Mouse (Mus musculus) testis, postnatal 10 days (tissue): Measurements from ENCODE around the gene Clptm1.
"Not testable (repeated sequence)": the region's sequence is repeated elsewhere in the genome, so short reads cannot be mapped to it uniquely, and the experiment has no call there.

Experiments
- DNase-seq: peaks from one replicate; pipeline ENCODE4 v3.0.0; 2021; ENCODE audit warnings: low spot score

Gene Clptm1

GRCm38 (mm10) chr7:19609641-19610332 is 55.0 kb downstream of the Clptm1 start:
- no peak for DNase-seq

GRCm38 (mm10) chr7:19607291-19607690 is 57.5 kb downstream of the Clptm1 start:
- no peak for DNase-seq

GRCm38 (mm10) chr7:19604606-19605214 is 60.1 kb downstream of the Clptm1 start:
- not testable (repeated sequence) for DNase-seq

GRCm38 (mm10) chr7:19603849-19604605 is 60.8 kb downstream of the Clptm1 start, which contains the start of gene Clasrp:
TSS of gene Clasrp (minus strand) at chr7:19604486.
- DNase-seq = peak; percentile 99

- no peak for DNase-seq
Observed at GRCm38 (mm10) chr7:19603055-19603454, 61.8 kb downstream of the Clptm1 start.

- DNase-seq = no peak
Observed at GRCm38 (mm10) chr7:19600562-19600961, 64.3 kb downstream of the Clptm1 start.

GRCm38 (mm10) chr7:19593061-19593730 is 71.6 kb downstream of the Clptm1 start:
- no peak for DNase-seq

GRCm38 (mm10) chr7:19589917-19590316 is 74.9 kb downstream of the Clptm1 start:
- DNase-seq = peak; percentile 83

- DNase-seq = peak; percentile 77
Observed at GRCm38 (mm10) chr7:19589207-19589606, 75.6 kb downstream of the Clptm1 start.

- no peak for DNase-seq
Observed at GRCm38 (mm10) chr7:19586269-19586668, 78.6 kb downstream of the Clptm1 start.
